30 mouse cellular contexts compared by ENCODE assay signal in the genomic region with DNA sequence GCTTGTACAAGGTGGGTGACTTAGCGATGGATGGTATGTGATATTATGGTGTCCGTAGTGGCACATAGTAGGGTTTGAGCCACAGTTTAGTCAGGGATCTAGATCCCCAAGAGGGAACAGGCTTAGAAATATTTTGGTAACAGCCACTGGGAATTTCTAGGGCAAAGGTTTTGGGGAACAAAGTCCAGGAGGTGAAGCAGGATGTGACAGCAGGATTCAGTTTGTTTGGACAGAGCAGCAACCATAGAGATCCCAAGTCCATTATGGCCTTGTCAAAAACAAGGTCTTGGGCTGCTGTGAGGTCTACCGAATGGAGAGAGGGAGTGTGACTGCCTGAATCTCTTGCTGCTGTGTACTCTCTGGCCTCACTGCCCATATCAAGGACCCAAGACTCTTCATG. TPM values are rescaled to one million over a fixed set of nuclear protein-coding genes. Genes with fewer than 3 reads are reported as not detected.
"Had no signal": no experiment of that assay in that cellular context is flagged by ENCODE, and none has a peak within 500 bp of the region (broad histone marks: within the 10 kb centered on the region; RNA-seq: fewer than 3 reads in every experiment).

No protein-coding gene starts in this region.

- H3K9ac ChIP-seq: heart, embryonic 12.5 days; hindbrain, embryonic 12.5 days; hindbrain, embryonic 14.5 days; limb, embryonic 12.5 days; liver, embryonic 14.5 days had no signal

- ATAC-seq: forebrain, embryonic 16.5 days; hindbrain, embryonic 16.5 days; inflammation-experienced regulatory T-cells, adult 6 months; intestine, embryonic 16.5 days had no signal

- H3K4me1 ChIP-seq: heart, embryonic 10.5 days; heart, embryonic 12.5 days; hindbrain, embryonic 12.5 days; limb, embryonic 10.5 days; limb, embryonic 12.5 days had no signal

- H3K4me3 ChIP-seq: gastrocnemius, adult 2 months; heart, embryonic 10.5 days; heart, embryonic 12.5 days; hindbrain, embryonic 10.5 days; hindbrain, embryonic 12.5 days; layer of hippocampus, adult 2 months; left cerebral cortex, adult 2 months; limb, embryonic 10.5 days; limb, embryonic 12.5 days had no signal

- H3K4me2 ChIP-seq: heart, embryonic 12.5 days; hindbrain, embryonic 12.5 days; hindbrain, embryonic 14.5 days; limb, embryonic 12.5 days; liver, embryonic 11.5 days had no signal

- H3K27me3 ChIP-seq: heart, embryonic 12.5 days; hindbrain, embryonic 12.5 days; limb, embryonic 12.5 days had no signal

- DNase-seq: gastrocnemius, adult 2 months; gastrocnemius, postnatal 10 days; gastrocnemius, postnatal 25 days; heart, adult 18-20 months; heart, postnatal 10 days; heart, postnatal 4 days; kidney, adult 8-10 months; kidney, postnatal 14 days; kidney, postnatal 4 days had no signal

- H3K9me3 ChIP-seq: heart, embryonic 10.5 days; heart, embryonic 12.5 days; hindbrain, embryonic 10.5 days; hindbrain, embryonic 12.5 days; limb, embryonic 10.5 days; limb, embryonic 12.5 days had no signal

- H3K27ac ChIP-seq: gastrocnemius, adult 2 months; heart, embryonic 10.5 days; hindbrain, embryonic 10.5 days; hindbrain, embryonic 12.5 days; hindbrain, embryonic 14.5 days; kidney, postnatal 0 days; layer of hippocampus, adult 2 months; left cerebral cortex, adult 2 months; limb, embryonic 10.5 days; limb, embryonic 12.5 days; liver, embryonic 14.5 days had no signal

- H3K36me3 ChIP-seq: heart, embryonic 10.5 days; heart, embryonic 12.5 days; hindbrain, embryonic 10.5 days; hindbrain, embryonic 12.5 days; limb, embryonic 10.5 days; limb, embryonic 12.5 days had no signal

RNA-seq across cellular contexts. Expression of gene Cyp2d9, which starts 10.4 kb away (rescaled TPM):
- polyA plus RNA-seq: forebrain, embryonic 16.5 days; frontal cortex, adult 2 months; heart, embryonic 10.5 days; heart, embryonic 12.5 days; heart, embryonic 14.5 days; heart, embryonic 16.5 days; hindbrain, embryonic 10.5 days; hindbrain, embryonic 12.5 days; hindbrain, embryonic 14.5 days; hindbrain, embryonic 16.5 days; inflammation-experienced regulatory T-cells, adult 6 months; kidney, postnatal 0 days; limb, embryonic 10.5 days; limb, embryonic 12.5 days had no signal

RNA-seq across cellular contexts. Expression of gene Cyp2d10, which starts 36.7 kb away (rescaled TPM):
- polyA plus RNA-seq: forebrain, embryonic 16.5 days; frontal cortex, adult 2 months; heart, embryonic 14.5 days; hindbrain, embryonic 10.5 days; hindbrain, embryonic 12.5 days; hindbrain, embryonic 14.5 days; hindbrain, embryonic 16.5 days; inflammation-experienced regulatory T-cells, adult 6 months; limb, embryonic 10.5 days; limb, embryonic 12.5 days; limb, embryonic 14.5 days had no signal

RNA-seq across cellular contexts. Expression of gene Cyp2d11, which starts 49.8 kb away (rescaled TPM):
- polyA plus RNA-seq: forebrain, embryonic 16.5 days; frontal cortex, adult 2 months; heart, embryonic 10.5 days; heart, embryonic 12.5 days; heart, embryonic 14.5 days; heart, embryonic 16.5 days; hindbrain, embryonic 10.5 days; hindbrain, embryonic 12.5 days; hindbrain, embryonic 14.5 days; hindbrain, embryonic 16.5 days; inflammation-experienced regulatory T-cells, adult 6 months; intestine, embryonic 16.5 days; kidney, postnatal 0 days; limb, embryonic 10.5 days; limb, embryonic 12.5 days; limb, embryonic 14.5 days; liver, embryonic 11.5 days; liver, embryonic 16.5 days had no signal
